Mouse (Mus musculus): ENCODE measurements around the gene Serpina12. TPM values are rescaled to one million over a fixed set of nuclear protein-coding genes. Genes with fewer than 3 reads are reported as not detected.

Serpina12 gene
- under 1 TPM; 0.21 to 0.66 TPM for total RNA-seq (2021)
- polyA plus RNA-seq (2012; rRNA removed): 0.03 TPM in 1 of 2 replicates, not detected in the other
- long read RNA-seq: 0 reads

- no peak for DNase-seq
These were observed at the start of gene Serpina12 for GRCm38 (mm10) chr12:104044343-104044742. Gene Serpina12, minus strand, starts transcription at chr12:104044443.

DNA sequence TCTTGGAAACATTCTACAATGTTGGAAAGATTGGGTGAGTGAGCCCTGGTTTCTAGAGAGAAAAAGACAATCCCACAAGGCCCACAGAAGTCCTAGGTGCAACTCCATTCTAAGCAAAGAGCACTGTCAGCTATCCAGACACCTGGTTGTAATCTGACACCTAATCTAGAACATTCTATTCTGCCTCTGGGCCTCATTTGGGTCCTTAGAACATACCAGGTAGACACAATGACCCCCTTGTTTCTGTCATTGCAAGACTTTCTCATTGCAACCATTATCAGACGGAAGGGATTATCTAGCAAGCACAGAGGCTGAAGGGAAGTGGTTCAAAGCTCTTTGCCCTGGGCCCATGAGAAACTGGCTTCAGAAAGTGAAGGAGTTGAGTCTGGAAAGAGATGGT lies 47.1 kb upstream of the Serpina12 start:
- no peak for DNase-seq

GRCm38 (mm10) chr12:104090119-104090518 lies 45.9 kb upstream of the Serpina12 start:
- DNase-seq: no peak

DNA sequence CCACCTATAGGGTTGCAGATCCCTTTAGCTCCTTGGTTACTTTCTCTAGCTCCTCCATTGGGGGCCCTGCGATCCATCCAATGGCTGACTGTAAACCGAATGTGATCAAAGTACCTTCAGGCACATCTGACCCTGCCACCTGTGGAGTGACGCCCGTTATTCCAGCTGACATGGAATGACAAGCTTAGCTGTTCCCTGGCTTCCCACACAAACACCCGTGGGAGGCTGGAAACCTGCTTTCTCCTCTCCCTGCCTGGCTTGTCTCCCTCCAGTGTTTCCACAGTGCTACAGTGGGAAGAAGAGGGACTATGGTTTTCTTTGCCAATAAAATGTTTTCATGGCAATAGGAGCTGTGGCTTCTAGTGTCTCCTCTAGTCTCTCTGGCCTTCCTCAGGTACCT lies 28.0 kb upstream of the Serpina12 start:
- DNase-seq: no peak

DNA sequence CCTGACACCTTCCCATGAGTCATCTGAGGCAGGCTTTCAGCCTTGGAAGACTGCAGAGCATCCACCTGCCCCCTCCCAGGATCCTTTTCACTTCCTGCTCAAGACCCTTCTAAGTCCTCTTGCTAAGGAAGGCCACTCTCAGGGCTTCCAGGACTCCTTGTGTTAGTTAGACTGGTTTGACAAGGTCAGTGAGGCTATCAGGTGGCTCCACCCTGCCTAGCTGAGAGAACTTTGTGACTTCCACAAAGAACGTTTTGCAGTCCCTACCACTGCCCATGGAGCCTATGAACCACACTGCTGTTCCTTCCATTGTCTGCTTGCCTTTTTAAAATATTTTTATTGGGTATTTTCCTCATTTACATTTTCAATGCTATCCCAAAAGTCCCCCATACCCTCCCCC lies 27.5 kb upstream of the Serpina12 start:
- no peak for DNase-seq

DNA sequence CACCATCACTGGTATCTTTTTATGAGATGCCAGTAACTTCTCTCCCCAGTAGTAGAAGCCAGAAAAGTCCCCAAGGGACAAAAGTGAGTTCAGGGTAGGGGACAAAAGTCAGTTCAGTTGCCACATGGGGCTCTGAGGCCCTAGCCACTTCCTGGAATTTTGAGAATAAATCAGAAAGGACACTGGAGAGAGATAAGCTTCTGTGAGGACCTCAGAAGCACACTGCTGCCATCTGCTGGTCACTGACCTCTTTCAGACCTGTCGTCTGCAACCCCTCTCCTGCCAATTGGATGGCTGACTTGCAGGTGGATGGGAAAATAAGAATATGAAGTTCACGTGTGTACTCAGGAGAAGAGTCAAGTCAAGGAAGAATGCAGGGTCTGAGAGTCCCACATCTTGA lies 25.4 kb upstream of the Serpina12 start:
- DNase-seq: peak; percentile 74

DNA sequence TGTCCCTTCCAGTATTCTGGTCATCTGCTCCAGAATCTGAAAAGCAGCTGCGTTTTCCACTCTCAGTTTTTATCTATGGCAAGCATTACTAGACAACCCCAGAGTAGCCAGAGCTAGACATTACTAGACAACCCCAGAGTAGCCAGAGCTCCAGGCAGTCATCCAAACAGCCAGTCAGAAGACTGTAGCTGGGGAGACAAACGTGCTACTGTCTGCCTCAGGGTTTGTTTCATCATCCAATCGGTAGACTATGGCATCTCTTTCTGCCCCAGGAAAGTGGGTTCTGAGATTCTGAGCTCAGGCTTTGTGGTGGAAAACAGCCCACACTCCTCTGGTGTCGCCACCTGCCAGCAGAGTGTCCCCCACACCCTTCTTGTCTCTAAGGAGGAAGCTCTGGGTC lies 23.3 kb upstream of the Serpina12 start:
- peak; percentile 78 for DNase-seq

DNA sequence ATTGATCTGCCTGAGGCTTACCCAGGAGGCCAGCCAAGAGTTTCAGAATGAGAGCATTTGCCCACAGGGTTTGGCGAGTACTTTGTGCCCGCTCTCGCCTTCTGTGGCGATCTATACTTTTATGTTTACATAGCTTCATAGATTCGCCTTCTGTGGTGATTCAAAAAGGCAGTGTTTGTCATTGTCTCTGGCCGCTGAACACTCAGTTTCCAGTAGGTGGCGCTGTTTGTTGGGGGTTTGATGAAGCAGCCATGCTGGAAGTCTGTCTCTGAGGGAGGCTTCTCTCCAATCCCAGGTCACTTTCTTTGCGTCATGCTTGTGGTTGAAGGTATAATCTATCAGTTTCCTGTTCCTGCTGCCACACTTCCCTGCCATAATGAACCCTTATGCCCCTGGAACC lies 22.0 kb upstream of the Serpina12 start:
- peak; percentile 72 for DNase-seq

GRCm38 (mm10) chr12:104064996-104065395 lies 20.8 kb upstream of the Serpina12 start:
- DNase-seq: peak; percentile 32

- no peak for DNase-seq
These were observed 20.3 kb upstream of the Serpina12 start for GRCm38 (mm10) chr12:104064532-104064931.

DNA sequence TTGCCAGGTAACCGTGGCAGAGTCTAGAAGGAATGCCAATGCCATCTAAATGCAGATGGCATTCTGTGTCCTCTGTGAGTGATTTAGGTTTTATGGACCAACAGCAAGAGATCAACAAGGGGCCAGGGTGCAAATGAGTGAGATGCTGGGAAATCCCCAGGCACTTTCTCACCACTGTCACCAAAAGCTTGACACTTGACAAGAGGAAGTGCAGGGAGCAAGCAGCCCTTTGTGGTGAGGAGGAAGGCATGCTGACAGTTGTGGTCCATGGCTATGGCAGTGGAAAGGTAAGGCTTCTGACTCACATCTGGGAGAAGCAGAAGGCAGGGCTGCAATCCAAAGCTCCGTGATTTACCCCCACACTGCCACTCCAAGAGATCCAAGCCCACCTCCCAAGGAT lies 17.6 kb upstream of the Serpina12 start:
- no peak for DNase-seq

GRCm38 (mm10) chr12:104060126-104060525 lies 15.9 kb upstream of the Serpina12 start:
- no peak for DNase-seq

GRCm38 (mm10) chr12:104057531-104057930 lies 13.3 kb upstream of the Serpina12 start:
- DNase-seq: no peak

GRCm38 (mm10) chr12:104057050-104057449 lies 12.8 kb upstream of the Serpina12 start:
- DNase-seq: no peak

- DNase-seq: no peak
These were observed 11.5 kb upstream of the Serpina12 start for GRCm38 (mm10) chr12:104055755-104056154.

- DNase-seq: no peak
These were observed 9.8 kb upstream of the Serpina12 start for GRCm38 (mm10) chr12:104053995-104054394.

DNA sequence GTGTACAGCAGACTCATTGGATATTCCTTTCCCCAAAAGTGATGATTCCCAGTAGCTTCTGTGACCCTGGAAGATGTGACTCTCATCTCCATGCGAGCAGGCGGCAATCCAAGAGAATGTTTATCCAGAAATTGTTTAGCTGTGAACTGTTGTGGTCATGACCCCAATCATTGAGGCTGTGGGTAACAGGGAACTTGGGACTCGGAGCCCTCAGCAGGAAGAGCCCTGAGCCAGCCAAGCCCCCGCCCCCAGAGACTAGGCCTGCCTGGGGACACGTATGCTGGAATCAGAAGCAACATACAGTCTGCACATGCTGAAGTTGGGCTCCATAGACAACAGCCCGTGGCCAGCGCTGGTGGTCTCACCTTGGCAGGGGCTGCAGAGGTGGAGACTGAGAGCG lies 1.5 kb upstream of the Serpina12 start:
- DNase-seq: no peak

DNA sequence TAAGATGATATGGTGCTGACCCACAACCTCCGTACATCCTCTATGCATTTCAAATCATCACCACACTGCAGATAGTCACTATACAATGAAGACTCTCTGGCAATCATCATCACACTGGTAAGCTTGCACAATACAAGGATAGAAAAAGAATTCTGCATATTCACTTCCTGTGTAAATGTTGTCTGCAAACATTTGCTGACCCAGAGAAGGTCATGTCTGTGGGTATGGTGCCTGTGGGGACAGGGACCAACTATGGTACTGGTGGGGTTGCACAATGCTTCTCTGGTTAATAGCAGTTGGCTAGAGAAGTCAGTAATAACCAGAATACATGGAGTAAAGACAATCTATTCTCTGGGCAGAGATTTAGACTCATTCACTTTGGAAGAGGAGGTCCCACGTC lies 1.5 kb downstream of the Serpina12 start:
- DNase-seq: no peak

DNA sequence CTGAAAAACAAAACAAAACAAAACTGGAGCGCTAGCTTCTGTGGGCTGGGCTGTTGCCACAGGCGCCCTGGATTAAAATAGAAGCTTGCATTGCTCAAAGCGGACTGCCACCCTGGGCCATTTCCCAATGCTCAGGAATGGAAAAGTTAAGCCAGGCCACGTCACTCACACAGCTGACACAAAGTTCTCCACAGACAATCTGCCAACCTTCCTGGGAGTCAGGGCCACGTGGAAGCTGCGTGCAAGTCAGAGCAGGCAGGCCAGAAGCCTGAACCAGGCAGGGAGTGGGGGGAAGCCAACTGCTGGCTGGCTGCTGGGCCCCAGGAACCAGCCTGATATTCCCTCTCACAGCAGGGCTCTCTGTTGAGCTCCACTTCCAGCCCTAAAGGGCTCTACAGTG lies 2.8 kb downstream of the Serpina12 start:
- peak; percentile 78 for DNase-seq

- no peak for DNase-seq
These were observed 6.1 kb downstream of the Serpina12 start for GRCm38 (mm10) chr12:104038181-104038580.

GRCm38 (mm10) chr12:104033752-104034151 lies 10.5 kb downstream of the Serpina12 start:
- DNase-seq: no peak

GRCm38 (mm10) chr12:104029986-104030385 lies 14.3 kb downstream of the Serpina12 start:
- peak; percentile 36 for DNase-seq

GRCm38 (mm10) chr12:104015280-104015679 lies 29.0 kb downstream of the Serpina12 start:
- no peak for DNase-seq

- DNase-seq: no peak
These were observed 30.6 kb downstream of the Serpina12 start, which contains the start of gene Serpina9 for GRCm38 (mm10) chr12:104013620-104014019. Gene Serpina9, minus strand, starts transcription at chr12:104013755.

DNA sequence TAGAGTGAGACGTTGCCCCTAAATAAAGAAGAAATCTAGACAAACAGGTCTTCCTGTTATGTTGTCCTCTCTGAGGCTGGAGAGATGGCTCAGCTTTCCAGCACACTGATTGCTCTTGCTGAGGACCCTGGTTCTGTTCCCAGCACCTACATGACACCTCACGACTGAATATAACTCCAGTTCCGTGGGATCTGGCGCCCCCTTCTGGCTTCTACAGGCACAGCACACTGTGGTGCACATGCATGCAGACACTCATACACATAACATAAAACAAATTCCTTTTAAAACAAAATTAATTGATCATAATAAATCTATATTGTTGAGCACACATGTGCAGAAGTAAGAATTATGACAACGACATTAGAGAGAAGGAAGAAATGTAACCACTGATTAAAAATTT lies 39.6 kb downstream of the Serpina12 start:
- DNase-seq: no peak
